Mouse (Mus musculus) thymus, adult 2 months (tissue): ENCODE results near the gene Troap.

Source experiments
- CTCF ChIP-seq: fragments of 200-500 bp; IDR thresholded peaks from 2 replicates; pipeline ENCODE4 v1.5.1; 2012; ENCODE audit warnings: mild to moderate bottlenecking, control low read depth, low read length, moderate library complexity, borderline replicate concordance; ENCODE audit not compliant: control insufficient read depth, poor library complexity, insufficient read depth; ENCODE audit errors: extremely low read depth
- POLR2A ChIP-seq: fragments of 200-500 bp; IDR thresholded peaks from 2 replicates; pipeline ENCODE4 v1.6.1; 2012; ENCODE audit warnings: mild to moderate bottlenecking, low read length, control low read depth, moderate library complexity; ENCODE audit not compliant: control insufficient read depth, poor library complexity, insufficient read depth; ENCODE audit errors: extremely low read depth

GRCm38 (mm10) chr15:99033498-99034270, 40.7 kb upstream of the Troap start:
- TF ChIP-seq CTCF: no peak
- TF ChIP-seq POLR2A: no peak
